Mouse (Mus musculus): Measurements from ENCODE around the gene Timm44. TPM values are rescaled to one million over a fixed set of nuclear protein-coding genes. Genes with fewer than 3 reads are reported as not detected.

Timm44 gene
- total RNA-seq, 2 experiments from 2014 or later = 128 to 140 TPM

DNA sequence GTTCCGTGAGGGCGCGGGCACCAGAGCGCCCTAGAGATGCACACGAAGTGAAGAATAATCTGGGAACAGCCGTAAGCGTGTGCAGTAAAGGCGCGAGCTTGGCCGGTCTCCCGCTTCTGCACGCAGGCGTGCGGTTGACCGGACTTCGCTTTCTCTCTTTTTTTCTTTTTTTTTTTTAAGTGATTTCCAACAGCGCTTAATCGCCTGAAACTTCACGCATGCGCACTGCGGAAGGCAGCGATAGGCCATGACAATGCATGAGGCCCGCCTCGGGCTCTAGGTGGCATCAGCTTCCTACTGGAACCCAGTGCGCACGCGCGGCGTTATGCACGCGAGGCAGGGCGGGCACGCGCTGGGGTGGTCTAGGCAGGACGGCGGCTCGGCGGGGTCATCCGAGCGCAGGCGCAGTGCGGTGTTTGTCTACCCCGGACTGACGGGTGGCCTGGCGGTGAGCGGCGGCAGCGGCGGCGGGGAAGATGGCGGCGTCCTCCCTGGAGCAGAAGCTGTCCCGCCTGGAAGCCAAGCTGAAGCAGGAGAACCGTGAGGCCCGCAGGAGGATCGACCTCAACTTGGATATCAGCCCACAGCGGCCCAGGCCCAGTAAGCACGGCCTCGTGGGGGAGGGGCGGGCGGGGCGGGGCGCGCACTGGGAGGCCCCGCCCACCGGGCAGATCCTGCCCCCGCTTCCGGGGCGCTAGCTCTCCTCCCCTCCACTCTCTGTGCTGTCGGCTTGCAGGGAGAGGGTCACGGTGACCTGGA lies 37.1 kb downstream of the Timm44 start, which contains the start of the genes Map2k7 and Gm49320:
Gene Map2k7 (plus strand): TSS at position 307 of the 759 bp plus-strand sequence.
Gene Gm49320 (plus strand): TSS at position 432 of the 759 bp plus-strand sequence.
- peak; percentile 99 to 100 for DNase-seq (ENCODE audit: low spot score in 2 of 2)

DNA sequence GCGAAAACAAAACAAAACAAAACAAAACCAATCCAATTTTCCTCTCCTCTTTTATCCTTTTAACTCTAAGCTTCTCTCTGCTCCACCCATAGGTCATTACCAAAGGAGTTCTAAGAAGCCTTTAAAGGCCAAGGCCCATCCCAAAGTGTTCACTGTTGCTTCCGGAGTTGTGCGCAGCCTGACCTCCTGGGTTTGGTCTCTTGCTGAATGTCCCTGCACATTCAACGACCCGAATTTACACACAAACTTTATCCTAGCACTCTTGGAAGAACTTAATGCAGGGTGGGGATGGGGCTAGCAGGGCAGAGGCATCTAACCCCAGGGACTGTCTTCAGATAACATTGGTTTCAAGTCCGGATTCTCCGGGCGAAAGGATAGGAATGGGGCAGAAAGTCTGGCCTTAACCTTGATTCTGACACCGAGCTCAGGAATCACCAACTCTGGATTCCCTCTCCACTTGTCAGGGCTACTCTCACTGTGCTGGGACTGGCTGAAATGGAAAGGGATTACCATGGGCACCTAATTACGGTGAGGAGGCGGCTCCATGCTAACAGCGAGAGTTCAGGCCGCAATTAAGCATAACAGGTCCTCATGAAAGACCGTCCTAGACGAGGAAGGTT lies 37.8 kb downstream of the Timm44 start:
- DNase-seq (ENCODE audit: low spot score in 2 of 2) = peak in 1 of 2 experiments; percentile 47

DNA sequence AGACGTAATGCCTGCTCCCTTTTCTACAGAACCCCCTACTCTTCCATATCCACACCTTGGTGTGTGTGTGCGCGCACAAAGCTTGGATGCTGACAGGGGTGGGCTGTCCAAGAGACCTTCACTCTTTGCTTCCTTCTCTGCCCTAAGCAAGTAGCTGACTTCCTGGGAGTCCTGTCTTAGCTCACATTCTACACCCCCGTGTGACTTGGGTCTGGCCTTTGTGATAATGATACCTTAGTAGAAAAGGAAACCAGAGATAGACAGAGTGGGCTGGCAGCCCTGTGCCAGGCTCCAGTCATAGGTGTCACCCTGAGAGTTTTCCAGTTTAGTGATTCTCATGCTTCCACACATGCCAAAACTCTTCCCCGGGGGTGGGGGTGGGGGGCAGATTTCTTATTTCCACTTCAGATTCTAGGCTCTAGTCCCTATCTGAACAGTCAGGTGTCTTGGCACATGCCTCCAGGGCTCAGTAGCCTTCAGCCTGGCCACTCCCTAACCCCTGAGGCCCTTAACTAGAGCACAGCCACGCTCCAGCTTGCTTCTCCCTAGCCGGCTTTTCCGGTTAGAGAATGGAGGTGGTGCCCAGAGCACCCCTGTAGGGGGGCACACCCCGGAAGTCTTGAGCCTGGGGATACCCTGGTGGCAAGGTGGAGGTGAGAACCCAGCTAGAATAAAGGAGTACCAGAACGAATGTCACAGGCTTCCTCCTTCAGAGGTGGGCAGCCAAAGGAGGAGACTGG lies 44.9 kb downstream of the Timm44 start:
- no peak for DNase-seq (ENCODE audit: low spot score in 2 of 2)

DNA sequence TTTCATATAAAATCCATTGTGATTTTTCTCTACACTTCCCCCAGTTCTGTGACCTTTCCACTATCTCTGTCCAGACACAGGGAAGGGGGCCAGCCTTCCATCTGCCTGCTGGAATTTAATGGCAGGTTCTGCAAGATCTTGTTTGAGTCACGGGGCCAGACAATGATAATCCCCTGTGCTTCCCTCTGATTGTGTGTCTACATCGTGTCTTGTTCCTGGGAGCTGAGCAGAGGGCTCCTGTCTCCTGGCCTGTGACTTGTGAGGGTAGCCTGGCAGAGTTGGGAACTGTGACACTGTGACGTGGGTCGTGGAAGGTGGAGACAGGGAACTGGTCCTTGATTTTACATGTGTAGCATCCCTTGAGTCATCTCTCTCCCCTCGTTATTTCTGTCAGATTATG lies 45.9 kb downstream of the Timm44 start:
- DNase-seq (ENCODE audit: low spot score in 2 of 2) = no peak

DNA sequence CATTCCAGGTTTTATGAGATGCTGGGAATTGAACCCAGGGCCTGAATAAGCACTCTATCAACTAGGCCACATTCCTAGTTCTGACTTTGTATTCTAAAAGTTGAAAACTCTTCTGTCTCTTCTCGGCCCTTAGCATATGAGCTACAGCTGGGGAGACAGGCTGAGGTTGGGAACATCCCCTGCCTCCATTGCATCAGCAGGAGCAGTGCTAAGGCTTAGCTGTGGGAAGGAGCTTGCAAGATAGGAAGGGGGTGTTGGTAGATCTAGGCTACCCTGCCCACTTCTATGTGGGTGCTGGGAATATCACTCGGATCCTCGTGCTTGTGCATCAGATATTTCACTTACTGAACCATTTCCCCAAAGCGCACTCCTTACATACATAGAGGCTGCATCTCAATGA lies 47.8 kb downstream of the Timm44 start:
- no peak for DNase-seq (ENCODE audit: low spot score in 2 of 2)

DNA sequence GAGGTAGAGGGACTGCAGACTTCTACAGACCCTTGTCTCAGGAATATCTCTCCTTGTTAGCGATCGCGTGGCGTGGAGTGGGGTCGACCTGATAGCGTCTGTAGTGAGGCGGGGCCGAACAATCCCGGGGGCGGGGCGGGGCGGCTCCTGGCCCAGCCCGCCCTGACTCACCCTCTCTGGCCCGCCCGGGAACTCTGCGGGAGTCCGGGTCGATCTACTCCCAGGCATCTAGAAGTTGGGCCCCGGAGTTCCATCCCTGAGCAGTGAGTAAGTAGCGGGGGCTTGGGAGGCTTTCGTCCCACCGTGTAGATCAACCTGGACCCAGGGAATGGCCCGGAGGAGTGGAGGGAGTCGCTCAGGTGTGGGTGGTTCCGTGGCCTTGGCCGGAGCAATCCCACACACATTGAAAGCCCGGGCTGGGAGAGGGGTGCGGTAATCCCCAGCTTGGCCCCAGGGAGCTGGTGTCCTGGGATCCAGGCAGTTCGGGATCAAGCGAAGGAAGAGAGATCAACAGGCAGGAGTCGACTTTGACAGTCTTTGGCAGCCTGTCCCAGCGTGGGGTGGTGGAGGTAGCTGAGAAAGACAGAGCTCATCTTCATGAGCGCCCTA lies 48.9 kb downstream of the Timm44 start, which contains the start of gene Lrrc8e:
Gene Lrrc8e (plus strand): TSS at position 89 of the 609 bp plus-strand sequence.
- DNase-seq (ENCODE audit: low spot score in 2 of 2) = no peak

DNA sequence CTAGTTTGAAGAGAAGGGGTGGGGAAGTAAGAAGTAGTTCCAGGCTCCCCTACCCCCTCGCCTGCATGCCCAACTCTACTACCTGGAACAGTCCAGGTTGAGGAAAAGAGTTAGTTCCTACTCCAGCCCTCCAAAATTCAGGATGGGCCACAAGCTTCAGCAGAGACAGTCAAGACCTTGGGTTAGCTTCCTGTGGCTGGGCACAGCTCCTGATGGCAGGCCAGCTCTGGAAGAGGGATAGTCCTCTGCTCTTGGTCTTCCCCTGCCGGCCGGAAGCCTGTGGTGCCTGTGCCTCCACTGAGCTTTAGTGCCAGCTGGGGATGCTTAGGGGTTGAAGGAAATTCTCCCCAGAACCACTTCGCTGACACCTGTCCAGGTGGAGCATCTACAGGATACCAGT lies 49.4 kb downstream of the Timm44 start:
- DNase-seq (ENCODE audit: low spot score in 2 of 2) = no peak

DNA sequence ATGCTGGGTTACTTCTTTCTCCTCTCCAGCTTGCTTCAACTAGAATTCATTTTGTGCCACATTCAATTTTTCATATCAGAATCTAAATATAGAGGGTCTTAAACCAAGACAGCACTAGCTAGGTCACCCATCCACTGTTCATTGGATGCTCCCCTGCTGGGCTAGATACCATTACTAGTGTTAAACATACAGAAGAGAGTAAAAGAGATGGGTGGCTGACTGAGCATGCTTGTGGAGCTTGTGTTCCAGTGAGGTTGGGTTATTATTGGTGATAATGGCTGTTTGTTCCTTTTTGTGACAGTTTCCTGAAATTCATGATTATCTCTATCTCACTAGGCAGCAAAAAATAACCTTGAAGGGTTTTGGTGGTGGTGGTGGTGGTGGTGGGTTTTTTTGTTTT lies 53.7 kb downstream of the Timm44 start:
- no peak for DNase-seq (ENCODE audit: low spot score in 2 of 2)

DNA sequence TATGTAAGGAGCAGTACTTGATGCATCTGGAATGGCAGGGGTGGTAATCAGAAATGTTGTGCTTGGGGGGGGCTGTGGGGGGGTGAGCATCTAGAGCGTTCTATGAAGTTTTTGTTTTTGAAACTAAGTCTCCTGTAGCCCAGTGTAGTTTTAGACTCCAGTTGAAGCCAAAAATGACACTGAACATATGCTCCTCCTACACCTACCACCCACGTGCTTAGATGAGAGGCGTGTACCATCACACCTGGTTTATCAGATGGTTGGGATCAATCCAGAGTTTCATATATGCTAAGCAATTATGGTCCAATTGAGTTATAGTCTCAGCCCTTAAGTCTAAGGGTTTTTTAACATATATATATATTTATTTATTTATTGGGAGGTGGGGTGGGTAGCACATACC lies 56.1 kb downstream of the Timm44 start:
- no peak for DNase-seq (ENCODE audit: low spot score in 2 of 2)

DNA sequence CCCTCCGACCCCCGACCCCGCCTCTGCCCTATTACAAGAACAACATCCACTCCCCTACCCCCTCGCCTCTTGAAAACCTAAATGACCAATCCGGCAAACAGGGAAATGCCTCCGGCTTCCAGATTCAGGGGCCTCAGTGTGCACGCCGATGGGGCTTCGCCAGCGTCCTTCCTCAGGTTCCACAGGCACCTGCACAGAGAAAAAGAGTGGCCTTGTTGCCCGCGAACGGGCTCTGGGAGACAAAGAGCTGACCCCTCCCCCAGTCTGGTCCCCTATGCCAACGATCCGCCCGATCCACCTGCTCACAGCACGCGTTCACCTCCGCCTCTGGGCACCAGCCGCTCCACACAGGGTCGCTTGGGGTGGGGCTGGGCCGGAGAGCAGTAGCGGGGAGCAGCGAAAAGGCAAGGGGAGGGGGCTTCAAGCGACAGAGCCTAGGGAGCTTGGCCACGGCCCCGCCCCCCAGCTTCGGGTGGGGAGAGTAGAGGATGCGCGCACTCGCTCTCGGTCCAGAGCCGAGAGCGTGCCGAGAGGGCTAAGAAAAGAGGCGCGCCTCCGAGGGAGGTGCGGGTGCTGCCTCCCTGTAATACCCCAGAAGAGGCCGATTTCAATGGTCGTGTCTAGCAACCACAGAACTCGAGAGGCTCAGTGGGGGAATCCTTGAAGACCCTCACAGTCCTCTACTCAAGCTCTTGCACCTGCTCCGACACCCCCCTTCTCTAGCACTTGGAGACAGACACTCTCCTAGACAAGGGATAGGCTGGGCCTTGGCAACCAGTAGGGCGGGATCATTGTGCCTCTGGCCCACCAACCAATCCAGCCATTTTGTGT lies 58.7 kb downstream of the Timm44 start, which contains the start of gene Prr36:
Gene Prr36 (minus strand): TSS at position 669 of the 831 bp plus-strand sequence.
- DNase-seq (ENCODE audit: low spot score in 2 of 2) = no peak

DNA sequence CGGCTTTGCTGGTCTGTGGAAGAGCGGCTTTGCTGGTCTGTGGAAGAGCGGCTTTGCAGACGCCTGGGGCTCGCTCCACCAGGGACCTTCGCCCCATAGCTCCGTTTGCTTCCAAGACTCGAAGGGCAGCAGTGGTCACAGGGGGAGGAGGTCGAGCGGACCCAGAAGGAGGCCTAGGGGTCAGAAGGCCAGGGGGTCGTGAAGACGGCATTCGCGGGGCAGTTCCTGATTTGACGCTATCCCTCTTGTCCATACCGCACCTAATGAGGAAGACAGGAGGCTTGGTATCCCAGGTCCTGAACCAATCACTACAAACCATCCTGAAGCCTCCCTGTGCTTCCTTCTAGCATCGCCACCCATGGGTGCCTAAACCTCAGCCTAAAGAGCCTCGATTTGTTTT lies 59.4 kb downstream of the Timm44 start:
- DNase-seq (ENCODE audit: low spot score in 2 of 2) = no peak

DNA sequence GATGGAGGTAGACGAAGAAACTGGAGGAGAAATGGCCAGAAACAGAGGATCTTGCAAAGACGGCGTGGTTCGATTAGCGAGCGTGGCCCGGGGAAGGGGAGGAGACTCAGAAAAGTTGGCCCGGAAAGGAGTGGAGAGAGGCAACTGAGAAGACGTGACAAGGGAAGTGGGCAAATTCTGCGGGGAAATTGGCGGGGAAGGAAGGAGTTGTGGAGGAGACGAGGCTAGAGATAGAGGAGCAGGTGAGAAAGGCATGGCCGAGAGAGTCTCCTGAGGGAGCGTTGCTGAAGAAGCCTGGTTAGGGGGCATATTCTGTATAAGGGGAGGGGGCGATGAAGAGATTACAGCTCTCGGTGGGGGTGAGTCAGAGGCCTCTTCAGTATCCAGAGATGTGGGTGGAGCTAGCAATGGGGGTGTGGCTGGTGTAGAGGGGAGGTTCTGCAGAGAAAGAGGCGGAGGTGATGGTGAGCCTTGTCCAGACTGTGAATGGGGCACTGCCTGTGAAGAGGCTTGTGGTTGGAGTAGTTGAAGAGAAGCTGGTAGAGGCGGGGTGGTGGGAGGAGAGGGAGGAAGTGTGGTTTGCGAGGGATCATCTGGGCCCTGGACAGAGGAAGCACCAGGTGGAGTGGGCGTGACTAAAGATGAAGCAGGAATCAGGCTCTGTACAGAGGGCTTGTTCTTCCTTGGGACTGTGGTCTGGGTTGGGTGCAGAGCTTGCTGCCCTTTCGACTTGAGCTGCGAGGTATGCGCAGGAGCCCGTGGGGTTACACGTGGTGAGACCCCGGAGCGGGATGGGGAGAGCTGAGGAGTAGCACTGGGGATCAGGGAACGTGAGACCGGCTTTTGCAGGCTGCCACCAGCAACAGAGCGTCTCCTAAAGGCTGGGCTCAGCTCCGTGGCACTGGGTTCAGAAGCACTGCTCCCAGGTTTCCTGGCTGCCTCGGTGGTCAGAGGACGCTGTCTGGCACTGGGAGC lies 61.4 kb downstream of the Timm44 start:
- peak; percentile 38 to 56 for DNase-seq (ENCODE audit: low spot score in 2 of 2)

DNA sequence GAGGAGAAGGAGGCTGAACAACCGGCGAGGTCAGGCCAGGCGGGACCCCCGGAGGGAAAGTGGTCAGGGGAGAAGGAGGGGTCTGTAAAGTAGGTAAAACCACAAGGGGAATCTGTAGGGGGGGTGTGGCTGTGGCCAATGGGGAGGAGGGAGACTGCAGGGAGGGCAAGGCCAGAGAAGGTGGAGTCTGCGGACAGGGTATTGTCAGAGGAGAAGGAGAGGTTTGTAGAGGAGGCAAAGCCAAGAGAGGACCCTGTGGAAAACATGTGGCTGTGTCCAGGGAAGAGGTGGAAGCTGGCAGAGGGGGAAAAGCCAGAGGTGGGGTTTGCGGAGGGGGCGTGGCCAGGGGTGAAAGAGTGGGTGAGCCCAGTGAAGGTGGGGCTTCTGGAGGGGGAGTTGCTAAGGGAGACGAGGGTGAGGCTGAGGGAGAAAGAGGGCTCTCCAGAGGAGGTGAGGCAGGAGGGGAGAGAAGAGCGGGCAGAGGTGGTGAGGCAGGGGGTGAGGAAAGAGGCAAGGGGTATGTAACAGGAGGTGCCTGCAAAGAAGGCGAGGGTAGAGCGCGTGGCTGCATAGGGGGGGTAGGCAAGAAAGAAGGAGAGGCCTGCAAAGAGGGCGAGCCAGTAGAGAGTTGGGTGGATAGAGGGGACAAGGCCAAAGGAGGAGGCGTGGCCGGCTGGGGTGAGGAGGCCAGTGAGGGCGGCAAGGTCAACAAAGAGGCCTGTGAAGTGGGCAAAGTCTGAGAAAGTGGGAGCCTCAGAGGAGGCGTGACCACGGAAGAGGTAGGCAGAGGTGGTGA lies 62.3 kb downstream of the Timm44 start:
- peak; percentile 52 to 61 for DNase-seq (ENCODE audit: low spot score in 2 of 2)

DNA sequence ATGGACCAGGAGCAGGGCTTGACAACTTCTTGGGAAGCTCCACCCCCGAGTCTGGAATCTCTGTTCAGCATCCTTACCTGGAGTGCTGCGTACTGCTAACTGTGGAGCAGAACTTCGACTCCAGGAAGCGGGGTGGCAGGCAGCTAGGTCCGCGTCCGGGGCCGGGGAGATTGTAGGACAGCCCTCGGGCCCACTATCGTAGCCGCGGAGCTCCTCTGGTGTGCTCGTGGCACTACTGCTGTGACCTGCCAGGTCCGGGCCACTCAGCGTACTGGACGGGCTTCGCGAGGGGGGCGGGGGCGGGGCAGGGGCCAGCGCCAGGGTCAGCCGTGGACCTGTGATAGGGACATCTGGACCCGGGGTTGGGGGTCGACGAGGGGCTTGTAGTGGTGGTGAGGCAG lies 62.9 kb downstream of the Timm44 start:
- no peak for DNase-seq (ENCODE audit: low spot score in 2 of 2)

DNA sequence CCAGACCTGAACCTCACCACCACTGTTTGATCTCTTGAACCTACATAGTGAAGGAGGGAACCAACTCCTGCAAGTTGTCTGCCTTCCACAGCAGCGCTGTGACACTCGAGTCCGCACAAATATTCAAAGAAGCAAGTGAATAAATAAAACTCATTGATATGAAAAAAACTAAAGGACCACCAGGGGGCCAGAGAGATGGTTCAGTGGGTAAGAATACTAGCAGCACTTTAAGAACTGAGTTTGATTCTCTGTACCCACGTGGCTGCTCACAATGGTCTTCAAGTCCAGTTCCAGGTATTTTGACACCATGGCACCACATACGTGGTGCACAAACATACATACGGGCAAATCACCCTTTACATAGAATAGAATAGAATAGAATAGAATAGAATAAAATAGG lies 64.6 kb downstream of the Timm44 start:
- no peak for DNase-seq (ENCODE audit: low spot score in 2 of 2)

All from adrenal gland, postnatal 4 days (tissue).